Mouse (Mus musculus): Measurements from ENCODE around the gene Mcam. TPM values are rescaled to one million over a fixed set of nuclear protein-coding genes. Genes with fewer than 3 reads are reported as not detected.
"Not testable (repeated sequence)": the region's sequence is repeated elsewhere in the genome, so short reads cannot be mapped to it uniquely, and the experiment has no call there.

Mcam gene
- polyA plus RNA-seq, 1 experiment = 57.0 TPM

- Histone ChIP-seq H3K4me1 (ENCODE audit: control insufficient read depth, insufficient read depth, low read length) (peaks cover 40% of the 10 kb centered on the region), H3K4me3 (replicated peaks; ENCODE audit: insufficient read depth, low read depth, low read length) (no peak overlapping the region), H3K27me3 (ENCODE audit: control insufficient read depth, insufficient read depth, low read length) (no peaks in the 10 kb centered on the region), H3K27ac (ENCODE audit: insufficient read depth, low read length) (no peak overlapping the region)
- TF ChIP-seq CTCF (IDR thresholded peaks at IDR 0.05; ENCODE audit: borderline replicate concordance, insufficient read depth, low read depth, low read length) = no peak
- TF ChIP-seq POLR2A (IDR thresholded peaks at IDR 0.05; ENCODE audit: borderline replicate concordance, insufficient read depth, low read length) = no peak
- no peak for DNase-seq
- 81% methylated on average over 10 of the region's 10 CpGs for WGBS
These were observed 28.5 kb upstream of the Mcam start for GRCm38 (mm10) chr9:44105781-44106180.

GRCm38 (mm10) chr9:44106182-44106581 lies 28.1 kb upstream of the Mcam start:
- Histone ChIP-seq H3K27me3 (ENCODE audit: control insufficient read depth, insufficient read depth, low read length) (no peaks in the 10 kb centered on the region), H3K4me3 (replicated peaks; ENCODE audit: insufficient read depth, low read depth, low read length) (no peak overlapping the region), H3K4me1 (ENCODE audit: control insufficient read depth, insufficient read depth, low read length) (peaks cover 40% of the 10 kb centered on the region), H3K27ac (ENCODE audit: insufficient read depth, low read length) (no peak overlapping the region)
- DNase-seq = no peak
- TF ChIP-seq POLR2A (IDR thresholded peaks at IDR 0.05; ENCODE audit: borderline replicate concordance, insufficient read depth, low read length) (no peak), CTCF (IDR thresholded peaks at IDR 0.05; ENCODE audit: borderline replicate concordance, insufficient read depth, low read depth, low read length) (no peak)
- 29% methylated on average over 7 of the region's 7 CpGs for WGBS

- Histone ChIP-seq H3K4me1 (ENCODE audit: control insufficient read depth, insufficient read depth, low read length) (peaks cover 40% of the 10 kb centered on the region), H3K27me3 (ENCODE audit: control insufficient read depth, insufficient read depth, low read length) (no peaks in the 10 kb centered on the region), H3K27ac (ENCODE audit: insufficient read depth, low read length) (no peak overlapping the region), H3K4me3 (replicated peaks; ENCODE audit: insufficient read depth, low read depth, low read length) (no peak overlapping the region)
- TF ChIP-seq CTCF (IDR thresholded peaks at IDR 0.05; ENCODE audit: borderline replicate concordance, insufficient read depth, low read depth, low read length) (no peak), POLR2A (IDR thresholded peaks at IDR 0.05; ENCODE audit: borderline replicate concordance, insufficient read depth, low read length) (no peak)
- no peak for DNase-seq
- WGBS = 20% methylated on average over 4 of the region's 4 CpGs
These were observed 27.7 kb upstream of the Mcam start for GRCm38 (mm10) chr9:44106596-44106995.

GRCm38 (mm10) chr9:44107110-44107509 lies 27.2 kb upstream of the Mcam start, which contains the start of gene C1qtnf5:
Gene C1qtnf5 (plus strand): TSS chr9:44107245.
- Histone ChIP-seq H3K4me3 (replicated peaks; ENCODE audit: insufficient read depth, low read depth, low read length) (no peak within 1 kb of the TSS), H3K4me1 (ENCODE audit: control insufficient read depth, insufficient read depth, low read length) (peaks cover 40% of the 10 kb centered on the region)
- 9% methylated on average over 8 of the region's 8 CpGs for WGBS

GRCm38 (mm10) chr9:44107557-44108179 lies 26.6 kb upstream of the Mcam start:
- 33% methylated on average over 25 of the region's 25 CpGs for WGBS
- Histone ChIP-seq H3K4me3 (replicated peaks; ENCODE audit: insufficient read depth, low read depth, low read length) (no peak overlapping the region), H3K27me3 (ENCODE audit: control insufficient read depth, insufficient read depth, low read length) (no peaks in the 10 kb centered on the region), H3K4me1 (ENCODE audit: control insufficient read depth, insufficient read depth, low read length) (peaks cover 40% of the 10 kb centered on the region), H3K27ac (ENCODE audit: insufficient read depth, low read length) (no peak overlapping the region)
- TF ChIP-seq POLR2A (IDR thresholded peaks at IDR 0.05; ENCODE audit: borderline replicate concordance, insufficient read depth, low read length) (no peak), CTCF (IDR thresholded peaks at IDR 0.05; ENCODE audit: borderline replicate concordance, insufficient read depth, low read depth, low read length) (peak; percentile 33; the same call in 1 of the 2 replicates)
- DNase-seq = no peak

More at GRCm38 (mm10) chr9:44107110-44107509, 27.2 kb upstream of the Mcam start, which contains the start of gene C1qtnf5:
- TF ChIP-seq CTCF (IDR thresholded peaks at IDR 0.05; ENCODE audit: borderline replicate concordance, insufficient read depth, low read depth, low read length) (no peak), POLR2A (IDR thresholded peaks at IDR 0.05; ENCODE audit: borderline replicate concordance, insufficient read depth, low read length) (no peak)
- Histone ChIP-seq H3K27ac (ENCODE audit: insufficient read depth, low read length) (no peak within 1 kb of the TSS), H3K27me3 (ENCODE audit: control insufficient read depth, insufficient read depth, low read length) (no peaks in the 10 kb centered on the region)
- DNase-seq = peak; percentile 61 to 68

GRCm38 (mm10) chr9:44108269-44109055 lies 25.8 kb upstream of the Mcam start:
- Histone ChIP-seq H3K27ac (ENCODE audit: insufficient read depth, low read length) (no peak overlapping the region), H3K4me3 (replicated peaks; ENCODE audit: insufficient read depth, low read depth, low read length) (no peak overlapping the region), H3K4me1 (ENCODE audit: control insufficient read depth, insufficient read depth, low read length) (peaks cover 40% of the 10 kb centered on the region), H3K27me3 (ENCODE audit: control insufficient read depth, insufficient read depth, low read length) (no peaks in the 10 kb centered on the region)
- TF ChIP-seq POLR2A (IDR thresholded peaks at IDR 0.05; ENCODE audit: borderline replicate concordance, insufficient read depth, low read length) (no peak), CTCF (IDR thresholded peaks at IDR 0.05; ENCODE audit: borderline replicate concordance, insufficient read depth, low read depth, low read length) (no peak)
- 58% methylated on average over 31 of the region's 31 CpGs for WGBS
- DNase-seq = no peak

GRCm38 (mm10) chr9:44109360-44110095 lies 24.7 kb upstream of the Mcam start:
- H3K4me1 ChIP-seq (ENCODE audit: control insufficient read depth, insufficient read depth, low read length) = peaks cover 40% of the 10 kb centered on the region
- H3K27me3 ChIP-seq (ENCODE audit: control insufficient read depth, insufficient read depth, low read length) = no peaks in the 10 kb centered on the region
- WGBS = 24% methylated on average over 9 of the region's 9 CpGs
- H3K4me3 ChIP-seq (replicated peaks; ENCODE audit: insufficient read depth, low read depth, low read length) = no peak overlapping the region
- TF ChIP-seq CTCF (IDR thresholded peaks at IDR 0.05; ENCODE audit: borderline replicate concordance, insufficient read depth, low read depth, low read length) = peak; percentile 81
- TF ChIP-seq POLR2A (IDR thresholded peaks at IDR 0.05; ENCODE audit: borderline replicate concordance, insufficient read depth, low read length) = no peak
- no peak overlapping the region for H3K27ac ChIP-seq (ENCODE audit: insufficient read depth, low read length)
- peak; percentile 73 to 84 for DNase-seq

- H3K27me3 ChIP-seq (ENCODE audit: control insufficient read depth, insufficient read depth, low read length); H3K4me3 ChIP-seq (replicated peaks; ENCODE audit: insufficient read depth, low read depth, low read length); H3K27ac ChIP-seq (ENCODE audit: insufficient read depth, low read length): not testable (repeated sequence)
- peaks cover 25% of the 10 kb centered on the region for H3K4me1 ChIP-seq (ENCODE audit: control insufficient read depth, insufficient read depth, low read length)
- peak in 1 of 2 experiments; percentile 16 for DNase-seq
- WGBS = 18% methylated on average over 10 of the region's 12 CpGs
These were observed 22.4 kb upstream of the Mcam start for GRCm38 (mm10) chr9:44111909-44112308.
